Mouse (Mus musculus): ENCODE measurements at regions not wholly inside any gene's neighbourhood (a gene's known extent, or its start where the extent isn't known, plus 50 kb on each side); places are given as distances from the start of the nearest gene placed in this dataset.

DNA sequence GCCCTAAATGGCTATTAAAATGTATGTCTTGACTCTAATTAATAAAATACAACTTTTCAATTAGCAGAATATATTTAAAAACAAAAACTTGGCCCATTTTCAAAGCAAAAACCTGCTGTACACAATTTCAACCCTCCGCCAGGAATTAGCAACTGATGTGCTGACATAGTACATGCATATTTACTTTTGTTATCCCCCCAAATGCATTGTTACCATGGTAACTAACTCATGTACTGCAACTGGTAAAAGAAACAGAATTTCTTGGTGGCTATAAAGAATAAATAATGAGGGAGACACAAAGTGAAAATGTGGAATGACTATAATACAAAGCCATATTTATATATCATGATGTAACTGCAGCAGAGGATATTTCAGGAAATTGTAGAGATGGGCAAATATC is 875.7 kb upstream of the Cdh8 start:
- DNase-seq (ENCODE audit: low spot score) = no peak

More for the DNA sequence above, 875.7 kb upstream of the Cdh8 start:
- Histone ChIP-seq H3K9ac (ENCODE audit: low read length) (no peak overlapping the region), H3K4me1 (replicated peaks; ENCODE audit: control insufficient read depth, insufficient read depth, low read length) (no peaks in the 10 kb centered on the region), H3K4me2 (ENCODE audit: low read depth, low read length, severe bottlenecking) (no peak overlapping the region), H3K36me3 (ENCODE audit: control insufficient read depth, insufficient read depth, low read length) (no peaks in the 10 kb centered on the region), H3K27me3 (ENCODE audit: control insufficient read depth, insufficient read depth, low read length) (no peaks in the 10 kb centered on the region), H3K9me3 (ENCODE audit: control insufficient read depth, low read length) (no peaks in the 10 kb centered on the region), H3K4me3 (ENCODE audit: low read depth, low read length) (no peak overlapping the region), H3K27ac (ENCODE audit: low read depth, low read length) (no peak overlapping the region)
- WGBS = 57% methylated on average over 1 of the region's 1 CpGs
- ATAC-seq (replicated peaks; ENCODE audit: low FRiP score) = no peak; the same call in 1 of the 2 replicates
